Mouse (Mus musculus) T-helper 17 cell (primary cell): ENCODE measurements around the gene Tmprss11a.

Experiments used
- in situ Hi-C, 2 experiments: fragments of 300-600 bp; cut with MboI, MseI; formaldehyde crosslinking; loops; 1 replicate in 1 of 2; 2 replicates in 1 of 2; pipeline ENCODE4 v1.15.1; 2025; ENCODE audit warnings: high pct_unique_total_duplicates in 2 of 2

The Tmprss11a gene

DNA sequence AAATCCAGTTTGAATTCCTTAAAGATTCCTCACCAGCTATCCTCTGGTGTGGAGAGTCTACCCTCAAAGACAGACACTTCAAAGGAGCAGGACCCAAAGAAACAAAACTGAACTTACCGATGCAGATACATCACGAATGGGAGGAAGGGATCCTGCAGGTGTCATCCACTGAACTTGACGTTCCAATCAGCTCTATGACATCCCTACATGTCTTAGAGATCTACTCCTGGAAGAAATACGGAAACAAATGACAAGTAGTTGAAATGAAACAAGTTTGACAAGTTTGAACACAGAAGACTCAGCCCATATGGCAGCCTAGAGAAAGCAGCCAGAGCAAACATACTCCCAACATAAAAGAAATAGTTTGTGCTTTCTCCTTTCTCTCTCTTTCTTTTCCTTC lies at the start of gene Tmprss11a:
Gene Tmprss11a, minus strand, starts transcription at position 101 of the 400 bp plus-strand sequence.
- in situ Hi-C loops, result no loop called here

DNA sequence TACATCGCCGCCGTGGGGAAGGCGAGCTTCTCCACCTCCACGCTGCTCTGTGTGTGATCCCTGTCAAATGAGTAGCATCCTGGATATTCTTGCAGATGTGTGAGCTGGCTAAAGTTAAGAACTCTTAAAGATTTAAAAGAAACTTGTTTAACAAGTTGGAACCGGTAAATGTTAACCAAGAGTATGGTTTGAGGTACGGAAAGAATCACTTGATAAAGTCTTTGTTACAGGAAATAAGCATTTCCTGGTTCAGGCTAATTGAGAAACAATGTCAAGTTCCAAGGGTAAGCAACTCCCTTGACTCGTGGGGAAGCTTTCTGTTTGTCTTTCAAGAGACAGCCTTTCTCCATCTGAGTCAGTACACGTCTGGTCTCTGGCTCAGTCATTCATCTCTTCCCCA lies 49.7 kb upstream of the Tmprss11a start, which contains the start of gene Tmprss11g:
Gene Tmprss11g, minus strand, starts transcription at position 101 of the 400 bp plus-strand sequence.
- in situ Hi-C loops, result no loop called here

DNA sequence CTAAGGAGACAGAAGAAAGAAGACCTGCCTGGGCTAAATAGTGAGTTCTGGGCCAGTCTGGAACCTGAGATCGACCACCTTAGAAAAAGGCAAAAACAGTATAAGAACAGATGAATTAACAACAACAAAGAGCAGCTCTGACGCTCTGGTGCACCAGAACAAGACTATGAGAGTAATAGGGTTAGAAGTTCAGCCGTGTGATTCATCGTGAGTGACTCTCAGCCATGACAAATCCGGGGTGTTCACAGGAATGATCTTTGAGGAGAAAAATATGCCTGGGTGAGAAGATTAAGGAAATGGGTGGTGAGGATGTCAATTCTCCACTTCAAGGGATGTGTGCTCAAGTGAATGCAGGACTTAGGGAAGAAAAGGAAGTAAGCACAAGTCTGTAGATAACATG lies 42.7 kb upstream of the Tmprss11a start:
- in situ Hi-C loops, result no loop called here

DNA sequence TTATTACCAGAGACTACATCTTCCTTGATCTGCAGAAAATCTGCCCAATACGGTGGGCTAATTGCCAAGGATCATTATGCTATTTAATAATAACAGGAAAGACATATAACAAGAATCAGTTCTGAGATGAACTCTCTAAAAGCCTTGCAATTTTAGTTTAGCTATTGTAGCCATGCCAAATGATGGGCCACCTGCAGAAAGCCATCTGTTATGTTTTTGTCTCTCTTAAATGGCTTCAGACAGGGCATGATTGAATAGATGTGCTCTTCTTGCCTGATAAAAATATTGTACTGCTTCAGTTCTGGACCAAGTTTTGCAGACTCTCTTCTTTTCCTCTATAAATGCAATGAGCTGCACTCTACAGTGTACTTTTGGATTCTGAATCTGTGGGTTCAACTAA lies 24.7 kb upstream of the Tmprss11a start:
- in situ Hi-C loops, result no loop called here

DNA sequence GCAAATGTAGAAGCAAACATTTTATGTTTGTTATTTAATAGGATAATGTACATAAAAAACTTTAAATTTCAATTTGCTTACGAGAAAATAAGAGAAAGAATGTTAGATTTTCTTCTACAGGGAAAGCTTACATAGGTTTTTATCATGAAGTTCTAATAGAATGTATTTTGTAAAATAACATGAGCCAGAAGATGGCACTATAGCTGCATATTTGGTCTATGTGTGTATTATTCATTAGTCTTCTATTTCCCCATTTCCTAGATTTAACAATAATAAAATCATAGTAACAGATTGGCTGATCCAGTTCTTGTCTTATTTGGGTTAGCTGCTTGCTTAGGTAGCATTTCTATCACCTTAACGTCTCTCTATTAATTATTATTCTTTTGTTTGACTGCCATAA lies 13.8 kb upstream of the Tmprss11a start:
- in situ Hi-C loops, result no loop called here

DNA sequence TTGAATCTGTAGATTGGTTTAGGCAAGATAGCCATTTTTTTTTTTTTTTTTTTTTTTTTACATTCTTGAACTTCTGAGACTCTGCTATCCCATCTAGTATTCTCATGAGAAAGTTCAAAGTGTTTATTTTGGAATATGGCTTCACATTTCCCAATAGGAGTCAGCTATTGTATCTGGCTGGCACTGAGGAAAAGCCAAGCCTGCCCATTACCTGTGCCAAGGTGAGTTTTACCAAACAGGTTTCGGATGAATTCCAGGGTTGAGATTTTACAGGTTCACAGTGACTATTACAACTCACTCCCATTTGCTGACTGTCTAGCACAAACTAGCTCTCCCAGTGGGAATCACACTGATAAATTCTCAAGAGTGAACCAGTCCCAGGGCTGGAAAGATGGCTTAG lies 13.2 kb upstream of the Tmprss11a start:
- in situ Hi-C loops, result no loop called here

DNA sequence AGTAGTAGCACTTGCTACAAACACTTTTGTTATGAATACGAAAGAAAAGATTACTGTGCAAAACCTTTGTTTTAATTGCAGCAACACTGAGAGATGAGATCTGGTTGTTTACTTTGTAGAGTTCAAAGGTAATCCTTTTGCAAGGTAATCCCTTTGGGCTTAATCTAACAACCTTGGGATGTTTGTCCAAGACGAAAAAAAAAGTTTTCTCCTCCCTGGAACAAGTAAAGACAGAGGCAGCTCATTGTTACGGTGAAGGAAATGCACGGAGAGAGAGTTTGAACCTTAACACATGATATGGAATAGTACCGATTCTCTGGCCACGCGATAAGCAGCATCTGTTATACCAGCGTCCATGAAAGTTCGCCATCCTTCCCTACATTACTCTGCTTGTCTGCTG lies 5.1 kb upstream of the Tmprss11a start:
- in situ Hi-C loops, result no loop called here

DNA sequence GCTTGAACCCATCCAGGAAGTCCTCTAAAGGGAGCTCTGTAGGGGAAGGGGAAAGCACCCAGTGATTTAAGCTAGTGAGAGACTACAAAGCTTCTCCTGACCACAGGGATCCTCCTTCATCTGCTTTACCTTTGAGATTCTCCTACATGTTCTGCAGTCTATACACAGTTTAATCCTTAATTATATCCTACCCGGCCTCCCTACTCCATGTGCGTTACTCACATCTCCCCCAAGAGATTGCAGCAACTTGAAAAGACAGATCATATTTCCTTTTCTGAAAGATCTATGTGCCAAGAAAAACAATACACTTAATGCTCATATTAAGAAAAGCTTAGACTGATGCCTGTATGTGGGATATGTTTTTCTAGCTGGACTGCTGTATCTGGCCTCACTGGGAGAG lies 29.5 kb downstream of the Tmprss11a start:
- in situ Hi-C loops, result loop anchor here in 1 of 2 experiments (25.0 kb wide), 1 partner anchor 1923 kb away; no protein-coding TSS in a partner anchor

DNA sequence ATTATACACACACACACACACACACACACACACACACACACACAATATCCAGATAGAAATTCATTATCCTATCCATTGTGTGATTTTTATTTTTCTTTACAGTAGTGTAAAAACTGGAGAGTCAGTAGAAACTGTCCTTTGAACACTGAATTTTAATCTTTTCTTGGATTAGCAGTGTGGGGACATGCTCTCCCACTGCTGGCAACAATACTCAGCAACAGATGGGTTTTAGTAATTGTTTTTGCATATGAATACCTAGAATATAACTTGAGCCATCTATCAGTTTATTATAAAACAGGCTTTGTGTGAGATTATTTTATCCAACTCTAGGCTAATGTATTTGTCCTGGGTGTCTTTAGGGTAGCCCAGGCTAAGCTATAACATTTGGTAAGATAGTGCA lies 30.2 kb downstream of the Tmprss11a start:
- in situ Hi-C loops, result loop anchor here in 1 of 2 experiments (25.0 kb wide), 1 partner anchor 1924 kb away; no protein-coding TSS in a partner anchor

DNA sequence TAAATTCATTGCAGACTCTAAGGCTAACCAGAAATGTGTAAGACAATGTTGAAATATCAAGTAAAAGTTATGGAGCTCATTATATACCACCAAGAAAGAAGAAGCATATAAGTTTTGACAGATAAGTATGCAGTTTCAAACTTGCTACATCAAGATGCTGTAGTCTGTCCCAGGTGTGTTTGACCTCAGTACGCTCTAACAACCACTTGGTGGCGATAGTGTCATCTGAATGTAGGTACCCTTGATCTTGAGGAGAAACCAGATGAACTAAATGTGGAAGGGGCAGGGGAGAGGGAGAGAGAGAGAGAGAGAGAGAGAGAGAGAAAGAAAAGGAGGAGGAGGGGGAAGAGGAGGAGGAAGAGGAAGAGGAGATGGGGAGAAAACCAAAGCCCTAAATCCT lies 36.1 kb downstream of the Tmprss11a start:
- in situ Hi-C loops, result loop anchor here in 1 of 2 experiments (25.0 kb wide), 1 partner anchor 1930 kb away; no protein-coding TSS in a partner anchor

DNA sequence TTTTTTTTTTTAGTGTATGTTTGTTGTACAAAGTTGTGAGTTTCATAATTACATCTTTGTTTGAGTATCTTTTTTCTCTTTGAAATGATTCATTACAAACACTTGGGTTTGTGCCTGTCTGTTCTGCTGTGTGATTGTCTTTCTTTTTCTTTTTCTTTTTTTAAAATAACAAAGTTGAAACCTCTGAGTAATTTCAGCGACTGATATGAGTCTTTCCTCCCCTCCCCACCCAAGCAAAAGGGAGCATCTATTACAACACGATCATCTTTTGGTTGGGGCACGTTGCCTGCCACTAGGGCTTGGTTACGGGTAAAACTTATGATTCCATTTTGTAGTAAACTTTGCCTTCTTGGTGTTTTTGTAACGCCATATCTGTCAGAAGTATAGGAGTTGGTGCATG lies 37.7 kb downstream of the Tmprss11a start:
- in situ Hi-C loops, result loop anchor here in 1 of 2 experiments (25.0 kb wide), 1 partner anchor 1931 kb away; no protein-coding TSS in a partner anchor

DNA sequence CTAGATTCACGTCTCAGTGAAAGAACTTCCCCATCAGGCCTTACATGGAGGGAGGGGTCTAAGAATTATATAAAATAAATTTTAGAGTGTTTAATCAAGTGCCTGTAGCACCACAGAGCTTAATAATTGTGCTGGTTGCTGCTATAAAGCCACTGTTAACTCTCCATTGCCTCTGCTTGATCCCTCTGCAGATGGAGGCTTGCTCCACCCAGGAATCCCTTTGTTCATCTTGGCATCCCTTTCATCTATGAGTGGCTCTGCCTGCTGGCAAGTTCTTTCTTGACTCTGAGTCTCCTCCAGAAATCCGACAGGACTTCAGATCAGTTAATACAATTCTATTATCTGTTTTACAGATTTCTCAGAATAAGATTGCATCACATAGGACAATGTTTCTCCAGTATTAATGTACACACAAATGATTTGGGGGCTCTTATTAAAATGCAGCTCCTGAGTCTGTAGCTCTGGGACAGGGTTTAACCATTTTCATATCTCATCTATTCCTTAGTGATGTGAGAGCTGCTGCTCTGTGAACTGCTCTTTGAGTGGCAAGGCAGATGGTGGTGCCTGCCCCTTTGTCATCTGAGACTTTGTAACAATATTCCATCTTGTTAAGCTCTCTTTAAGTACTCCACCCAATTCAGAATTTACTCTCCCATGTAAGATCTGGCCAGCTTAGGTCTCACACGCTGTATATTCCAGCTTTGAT lies 47.3 kb downstream of the Tmprss11a start:
- in situ Hi-C loops, result loop anchor here in 1 of 2 experiments (10.0 kb wide), 1 partner anchor 337 kb away; no protein-coding TSS in a partner anchor

DNA sequence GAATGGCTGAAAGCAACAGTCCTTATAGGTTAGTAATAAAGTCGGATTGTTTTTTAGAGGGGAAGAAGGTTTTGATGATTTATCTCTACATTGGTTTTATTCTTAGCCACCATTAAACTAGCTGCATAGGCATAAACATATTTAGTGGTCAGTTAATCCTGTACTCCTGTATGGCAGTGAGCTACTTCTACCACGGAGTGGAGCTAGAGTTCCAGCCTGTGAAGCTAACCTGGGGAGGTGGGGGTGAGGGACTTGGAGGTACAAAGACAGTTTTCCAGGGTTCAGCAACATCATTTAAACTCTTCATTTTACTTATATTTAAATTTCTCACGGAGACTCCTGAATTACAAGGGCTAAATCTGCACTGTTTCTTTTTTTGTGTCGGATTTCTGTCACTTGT lies 49.3 kb downstream of the Tmprss11a start:
- in situ Hi-C loops, result no loop called here

DNA sequence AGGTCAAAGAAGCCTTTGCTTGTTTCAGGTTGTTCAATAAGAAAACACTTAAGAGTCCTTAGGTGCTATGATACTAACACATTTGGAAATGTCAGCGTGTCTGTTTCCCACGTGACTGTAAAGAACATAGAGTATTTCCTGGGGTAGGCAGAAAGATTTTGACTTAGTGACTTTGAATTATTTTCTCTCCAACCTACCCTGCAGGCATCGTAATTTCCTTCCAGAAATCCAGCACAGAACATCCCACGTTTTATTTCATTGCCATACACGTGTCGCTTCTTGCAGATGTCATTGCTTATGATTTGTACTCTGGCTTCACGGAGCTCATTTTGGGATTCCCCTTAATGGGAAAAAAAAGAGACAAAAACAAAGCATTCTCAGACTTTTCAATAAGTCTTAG lies 54.5 kb downstream of the Tmprss11a start:
- in situ Hi-C loops, result loop anchor here in 1 of 2 experiments (5.0 kb wide), 1 partner anchor 222 kb away; no protein-coding TSS in a partner anchor

DNA sequence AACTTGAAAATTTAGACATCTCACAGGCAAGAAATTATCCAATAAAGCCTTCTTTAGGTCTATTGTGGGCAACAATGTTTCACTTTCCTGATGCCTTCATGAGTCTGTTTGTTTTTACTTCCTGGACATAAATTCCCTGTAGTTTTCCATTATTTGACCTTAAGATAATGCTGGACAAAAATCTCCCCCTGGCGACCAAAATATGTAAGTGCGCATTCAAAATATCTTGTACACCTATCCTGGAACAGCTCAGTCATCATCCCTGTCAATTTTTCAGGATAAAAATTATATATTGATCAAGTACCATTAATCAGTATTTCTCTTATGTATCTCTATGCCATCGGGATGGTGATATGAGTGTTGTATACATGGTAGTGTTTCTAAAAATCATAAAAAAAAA lies 58.0 kb downstream of the Tmprss11a start:
- in situ Hi-C loops, result loop anchor here in 1 of 2 experiments (5.0 kb wide), 1 partner anchor 219 kb away; no protein-coding TSS in a partner anchor

DNA sequence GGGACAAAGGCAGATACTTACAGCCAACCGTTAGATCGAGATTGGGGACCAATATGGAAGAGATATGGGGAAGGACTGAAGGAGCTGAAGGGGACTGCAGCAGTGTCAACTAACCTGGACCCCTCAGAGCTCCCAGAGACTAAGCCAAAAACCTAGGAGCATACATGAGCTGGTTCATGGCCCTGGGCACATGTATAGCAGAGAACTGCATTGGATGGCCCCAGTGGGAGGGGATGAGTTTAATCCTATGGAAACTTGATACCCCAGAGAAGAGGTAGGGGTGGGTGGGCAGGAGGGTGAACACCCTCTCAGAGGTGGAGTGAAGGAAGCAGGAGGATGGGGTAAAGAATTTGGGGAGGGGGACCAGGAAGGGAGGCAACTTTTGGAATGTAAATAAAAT lies 60.8 kb downstream of the Tmprss11a start:
- in situ Hi-C loops, result loop anchor here (5.0 to 10.0 kb wide), 2 partner anchors 73 to 221 kb away; no protein-coding TSS in a partner anchor

DNA sequence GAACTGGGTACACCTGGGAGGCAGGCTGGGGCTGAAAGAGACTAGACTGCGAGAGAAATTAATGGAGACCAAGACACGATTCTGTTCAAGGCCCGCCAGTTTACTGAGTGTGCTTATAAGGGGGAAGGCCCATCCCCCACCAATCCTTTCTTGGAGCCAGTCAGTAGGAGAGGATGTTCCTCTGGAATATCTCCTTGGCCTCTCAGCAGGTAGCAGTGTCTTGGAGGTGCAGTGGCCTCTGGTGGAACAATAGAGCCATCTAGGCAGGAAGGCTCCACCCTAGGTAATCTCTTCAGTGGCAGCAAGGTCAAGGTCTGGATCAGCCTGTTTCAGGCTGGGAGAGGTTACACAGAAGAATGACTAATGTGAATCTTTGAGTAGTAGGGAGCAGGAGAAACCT lies 61.6 kb downstream of the Tmprss11a start:
- in situ Hi-C loops, result loop anchor here (5.0 to 10.0 kb wide), 2 partner anchors 72 to 220 kb away; no protein-coding TSS in a partner anchor

DNA sequence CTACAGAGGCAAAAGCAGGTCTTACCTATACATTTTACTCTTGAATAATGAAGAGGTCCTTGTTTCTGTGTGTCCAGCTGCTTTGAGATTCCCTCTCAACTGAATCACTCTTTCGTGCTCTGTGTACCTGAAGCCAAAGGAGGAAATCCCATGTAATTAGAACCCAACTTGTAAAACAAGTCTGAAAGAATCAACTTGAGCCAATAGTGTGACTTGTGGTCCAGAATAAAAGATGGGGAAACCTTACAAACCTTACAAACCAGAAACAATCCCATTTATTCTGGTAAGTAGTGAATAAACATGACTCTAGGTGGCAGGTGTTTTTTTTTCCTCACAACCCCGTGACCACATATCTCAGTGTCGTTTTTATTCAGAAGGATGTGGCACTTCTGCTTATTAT lies 95.5 kb downstream of the Tmprss11a start, which contains the start of gene Tmprss11d:
Gene Tmprss11d, minus strand, starts transcription at position 101 of the 400 bp plus-strand sequence.
- in situ Hi-C loops, result no loop called here
